Comparison of ENCODE assay signal across 30 mouse cellular contexts in genomic region chr14:74924031-74924430, GRCm38 (mm10). TPM values are rescaled to one million over a fixed set of nuclear protein-coding genes. Genes with fewer than 3 reads are reported as not detected.
DNase-seq lines count a peak whose midpoint lies in the region; ATAC-seq and TF ChIP-seq lines count a peak whose summit lies in the region.
"Had no signal": no experiment of that assay in that cellular context is flagged by ENCODE, and none has a peak within 500 bp of the region (broad histone marks: within the 10 kb centered on the region; RNA-seq: fewer than 3 reads in every experiment).

No protein-coding gene starts in this region.

- H3K4me3 ChIP-seq in embryonic facial prominence, embryonic 14.5 days (ENCODE audit: low read depth, low read length), result no peak overlapping the region
- H3K4me3 ChIP-seq in embryonic facial prominence, embryonic 10.5 days, result no peak overlapping the region
- H3K4me3 ChIP-seq in intestine, embryonic 14.5 days (ENCODE audit: low read depth, low read length), result no peak overlapping the region
- H3K4me3 ChIP-seq in intestine, postnatal 0 days (ENCODE audit: low read depth, low read length), result no peak overlapping the region
- H3K4me3 ChIP-seq in midbrain, embryonic 15.5 days, result no peak overlapping the region
- H3K4me3 ChIP-seq in midbrain, embryonic 16.5 days (ENCODE audit: low read depth, low read length), result no peak overlapping the region
- no peak overlapping the region for H3K4me3 ChIP-seq in intestine, embryonic 16.5 days (ENCODE audit: low read length)
- H3K4me3 ChIP-seq: forebrain, embryonic 13.5 days; heart, embryonic 12.5 days; hindbrain, embryonic 13.5 days; layer of hippocampus, adult 2 months; left cerebral cortex, adult 2 months; limb, embryonic 15.5 days; liver, embryonic 15.5 days; neural tube, embryonic 12.5 days; stomach, embryonic 15.5 days had no signal

- no peak overlapping the region for H3K27ac ChIP-seq in embryonic facial prominence, embryonic 14.5 days (replicated peaks; ENCODE audit: low read depth, low read length)
- no peak overlapping the region for H3K27ac ChIP-seq in embryonic facial prominence, embryonic 10.5 days (replicated peaks)
- no peak overlapping the region for H3K27ac ChIP-seq in intestine, embryonic 14.5 days (ENCODE audit: low read depth)
- no peak overlapping the region for H3K27ac ChIP-seq in intestine, postnatal 0 days (ENCODE audit: low read depth, low read length)
- no peak overlapping the region for H3K27ac ChIP-seq in midbrain, embryonic 15.5 days
- no peak overlapping the region for H3K27ac ChIP-seq in midbrain, embryonic 16.5 days (ENCODE audit: low read length)
- no peak overlapping the region for H3K27ac ChIP-seq in intestine, embryonic 16.5 days (ENCODE audit: low read length)
- H3K27ac ChIP-seq: forebrain, embryonic 13.5 days; hindbrain, embryonic 13.5 days; layer of hippocampus, adult 2 months; left cerebral cortex, adult 2 months; limb, embryonic 15.5 days; liver, embryonic 15.5 days; neural tube, embryonic 12.5 days; stomach, embryonic 15.5 days had no signal

- 0 out of 2 replicates have a peak, but pooled peaks cover 4% of the 10 kb centered on the region for H3K9me3 ChIP-seq in embryonic facial prominence, embryonic 14.5 days (ENCODE audit: control insufficient read depth, low read length)
- no peaks in the 10 kb centered on the region for H3K9me3 ChIP-seq in embryonic facial prominence, embryonic 10.5 days
- no peaks in the 10 kb centered on the region for H3K9me3 ChIP-seq in intestine, embryonic 14.5 days (ENCODE audit: control insufficient read depth, low read length)
- no peaks in the 10 kb centered on the region for H3K9me3 ChIP-seq in intestine, postnatal 0 days (ENCODE audit: control insufficient read depth)
- H3K9me3 ChIP-seq in midbrain, embryonic 15.5 days, result no peaks in the 10 kb centered on the region
- no peaks in the 10 kb centered on the region for H3K9me3 ChIP-seq in midbrain, embryonic 16.5 days (replicated peaks; ENCODE audit: control insufficient read depth, low read length, poor library complexity, severe bottlenecking)
- H3K9me3 ChIP-seq in intestine, embryonic 16.5 days (ENCODE audit: control insufficient read depth, low read length), result no peaks in the 10 kb centered on the region
- H3K9me3 ChIP-seq: forebrain, embryonic 13.5 days; G1E; hindbrain, embryonic 13.5 days; limb, embryonic 15.5 days; liver, embryonic 15.5 days; neural tube, embryonic 12.5 days; stomach, embryonic 15.5 days had no signal

- H3K27me3 ChIP-seq in embryonic facial prominence, embryonic 14.5 days (replicated peaks; ENCODE audit: control insufficient read depth, insufficient read depth, low read length), result no peaks in the 10 kb centered on the region
- H3K27me3 ChIP-seq in embryonic facial prominence, embryonic 10.5 days (replicated peaks; ENCODE audit: low read depth, poor library complexity, severe bottlenecking), result no peaks in the 10 kb centered on the region
- no peaks in the 10 kb centered on the region for H3K27me3 ChIP-seq in intestine, embryonic 14.5 days (replicated peaks; ENCODE audit: control insufficient read depth, insufficient read depth, low read length)
- no peaks in the 10 kb centered on the region for H3K27me3 ChIP-seq in intestine, postnatal 0 days (replicated peaks; ENCODE audit: control insufficient read depth, insufficient read depth, low read length)
- no peaks in the 10 kb centered on the region for H3K27me3 ChIP-seq in midbrain, embryonic 15.5 days (replicated peaks)
- H3K27me3 ChIP-seq in midbrain, embryonic 16.5 days (ENCODE audit: control insufficient read depth, insufficient read depth, low read depth, low read length), result no peaks in the 10 kb centered on the region
- no peaks in the 10 kb centered on the region for H3K27me3 ChIP-seq in intestine, embryonic 16.5 days (replicated peaks; ENCODE audit: control insufficient read depth, insufficient read depth, low read length)
- H3K27me3 ChIP-seq: forebrain, embryonic 13.5 days; heart, embryonic 12.5 days; hindbrain, embryonic 13.5 days; limb, embryonic 15.5 days; liver, embryonic 15.5 days; neural tube, embryonic 12.5 days; stomach, embryonic 15.5 days had no signal

- peaks cover 23% of the 10 kb centered on the region for H3K4me1 ChIP-seq in embryonic facial prominence, embryonic 14.5 days (ENCODE audit: control insufficient read depth, insufficient read depth, low read length)
- H3K4me1 ChIP-seq in embryonic facial prominence, embryonic 10.5 days, result peaks cover 23% of the 10 kb centered on the region
- peaks cover 20% of the 10 kb centered on the region for H3K4me1 ChIP-seq in intestine, embryonic 14.5 days (replicated peaks; ENCODE audit: control insufficient read depth, insufficient read depth, low read length)
- no peaks in the 10 kb centered on the region for H3K4me1 ChIP-seq in intestine, postnatal 0 days (replicated peaks; ENCODE audit: control insufficient read depth, insufficient read depth, low read length)
- peaks cover 7% of the 10 kb centered on the region for H3K4me1 ChIP-seq in midbrain, embryonic 15.5 days
- peaks cover 9% of the 10 kb centered on the region for H3K4me1 ChIP-seq in midbrain, embryonic 16.5 days (ENCODE audit: control insufficient read depth, insufficient read depth, low read length)
- peaks cover 16% of the 10 kb centered on the region for H3K4me1 ChIP-seq in intestine, embryonic 16.5 days (ENCODE audit: control insufficient read depth, insufficient read depth, low read length)

- no peaks in the 10 kb centered on the region for H3K36me3 ChIP-seq in embryonic facial prominence, embryonic 14.5 days (ENCODE audit: control insufficient read depth, insufficient read depth, low read length)
- no peaks in the 10 kb centered on the region for H3K36me3 ChIP-seq in embryonic facial prominence, embryonic 10.5 days (replicated peaks)
- no peaks in the 10 kb centered on the region for H3K36me3 ChIP-seq in intestine, embryonic 14.5 days (ENCODE audit: control insufficient read depth, insufficient read depth, low read length)
- H3K36me3 ChIP-seq in intestine, postnatal 0 days (ENCODE audit: control insufficient read depth, insufficient read depth), result no peaks in the 10 kb centered on the region
- H3K36me3 ChIP-seq in midbrain, embryonic 15.5 days (replicated peaks), result no peaks in the 10 kb centered on the region
- H3K36me3 ChIP-seq in midbrain, embryonic 16.5 days (ENCODE audit: control insufficient read depth, insufficient read depth, low read length), result 0 out of 2 replicates have a peak, but pooled peaks cover 2% of the 10 kb centered on the region
- H3K36me3 ChIP-seq in intestine, embryonic 16.5 days (ENCODE audit: control insufficient read depth, insufficient read depth, low read length), result no peaks in the 10 kb centered on the region
- H3K36me3 ChIP-seq: G1E; limb, embryonic 15.5 days; liver, embryonic 15.5 days had no signal

- 59% methylated on average over 2 of the region's 2 CpGs for WGBS in embryonic facial prominence, embryonic 14.5 days
- WGBS in embryonic facial prominence, embryonic 10.5 days, result 66% methylated on average over 2 of the region's 2 CpGs
- WGBS in intestine, embryonic 14.5 days, result 52% methylated on average over 2 of the region's 2 CpGs
- WGBS in intestine, postnatal 0 days, result 58% methylated on average over 2 of the region's 2 CpGs
- 98% methylated on average over 2 of the region's 2 CpGs for WGBS in midbrain, embryonic 15.5 days
- WGBS in midbrain, embryonic 16.5 days, result 92% methylated on average over 2 of the region's 2 CpGs
- WGBS in intestine, embryonic 16.5 days, result 48% methylated on average over 2 of the region's 2 CpGs

- peak; percentile 58 for DNase-seq in embryonic facial prominence, embryonic 14.5 days (ENCODE audit: low spot score)
- no peak for DNase-seq in embryonic facial prominence, embryonic 10.5 days (ENCODE audit: low spot score)
- DNase-seq in intestine, embryonic 14.5 days (ENCODE audit: low spot score), result no peak
- no peak for DNase-seq in cerebellum, postnatal 10 days
- DNase-seq: adrenal gland, postnatal 25 days; cerebellum, adult 11-12 months; cerebellum, adult 9-11 months; gastrocnemius, postnatal 36 days; heart, adult 18-20 months; heart, postnatal 36 days; kidney, adult 9 months; kidney, postnatal 36 days; lung, embryonic 14.5 days; lung, postnatal 14 days; midbrain, embryonic 14.5 days; right cerebral cortex, postnatal 14 days had no signal

- no peak for TF ChIP-seq CTCF in intestine, postnatal 0 days (IDR thresholded peaks at IDR 0.05; ENCODE audit: low read depth)

- no peak overlapping the region for H3K9ac ChIP-seq in embryonic facial prominence, embryonic 14.5 days (ENCODE audit: low read depth, low read length)
- H3K9ac ChIP-seq in intestine, embryonic 14.5 days (ENCODE audit: low read length), result no peak overlapping the region
- H3K9ac ChIP-seq in intestine, postnatal 0 days (ENCODE audit: low read depth, low read length), result no peak overlapping the region
- no peak overlapping the region for H3K9ac ChIP-seq in midbrain, embryonic 15.5 days
- no peak overlapping the region for H3K9ac ChIP-seq in midbrain, embryonic 16.5 days (ENCODE audit: low read depth, low read length)
- no peak overlapping the region for H3K9ac ChIP-seq in intestine, embryonic 16.5 days (ENCODE audit: low read depth, low read length)
- H3K9ac ChIP-seq: forebrain, embryonic 13.5 days; heart, embryonic 12.5 days; hindbrain, embryonic 13.5 days; limb, embryonic 15.5 days; liver, embryonic 15.5 days; lung, embryonic 14.5 days; neural tube, embryonic 12.5 days; stomach, embryonic 15.5 days had no signal

- ATAC-seq in embryonic facial prominence, embryonic 14.5 days (ENCODE audit: low read depth), result peak; percentile 64; the same call in 1 of the 2 replicates
- 0 out of 2 replicates have a peak, but pooled peaks have one; percentile 30 for ATAC-seq in intestine, embryonic 14.5 days (replicated peaks; ENCODE audit: low FRiP score, low TSS enrichment, low read depth)
- ATAC-seq in intestine, postnatal 0 days, result no peak
- 0 out of 2 replicates have a peak, but pooled peaks have one; percentile 15 for ATAC-seq in midbrain, embryonic 15.5 days (replicated peaks)
- no peak for ATAC-seq in midbrain, embryonic 16.5 days
- ATAC-seq in intestine, embryonic 16.5 days, result peak; percentile 73
- ATAC-seq: forebrain, embryonic 13.5 days had no signal

- no peak overlapping the region for H3K4me2 ChIP-seq in embryonic facial prominence, embryonic 14.5 days (ENCODE audit: low read depth, low read length)
- no peak overlapping the region for H3K4me2 ChIP-seq in intestine, embryonic 14.5 days (ENCODE audit: low read length)
- no peak overlapping the region for H3K4me2 ChIP-seq in intestine, postnatal 0 days (replicated peaks; ENCODE audit: low read depth)
- H3K4me2 ChIP-seq in midbrain, embryonic 15.5 days, result no peak overlapping the region
- H3K4me2 ChIP-seq in midbrain, embryonic 16.5 days (ENCODE audit: low read length), result no peak overlapping the region
- H3K4me2 ChIP-seq in intestine, embryonic 16.5 days (ENCODE audit: low read depth, low read length), result no peak overlapping the region
- H3K4me2 ChIP-seq: forebrain, embryonic 13.5 days; heart, embryonic 12.5 days; hindbrain, embryonic 13.5 days; limb, embryonic 15.5 days; liver, embryonic 15.5 days; lung, embryonic 14.5 days; neural tube, embryonic 12.5 days; stomach, embryonic 15.5 days had no signal

RNA-seq across cellular contexts. Expression of gene Lrch1, which starts 23.6 kb away (rescaled TPM):
- 15.6 TPM in 2 replicates for polyA plus RNA-seq in embryonic facial prominence, embryonic 14.5 days (2014; fragmentation: Nextera tagmentation; extraction: Ambion mirVana)
- polyA plus RNA-seq in embryonic facial prominence, embryonic 10.5 days (2016; fragmentation: Nextera tagmentation; extraction: Ambion mirVana), result 7.6 and 9.1 TPM in 2 replicates
- polyA plus RNA-seq in intestine, embryonic 14.5 days (2014; fragmentation: Nextera tagmentation; extraction: Ambion mirVana), result 12.6 and 14.4 TPM in 2 replicates
- 4.2 and 4.4 TPM in 2 replicates for polyA plus RNA-seq in intestine, postnatal 0 days (2015; fragmentation: Nextera tagmentation; extraction: Ambion mirVana)
- 15.2 and 25.4 TPM in 2 replicates for polyA plus RNA-seq in midbrain, embryonic 15.5 days (2015; fragmentation: Nextera tagmentation; extraction: Ambion mirVana)
- polyA plus RNA-seq in midbrain, embryonic 16.5 days (2015; fragmentation: Nextera tagmentation; extraction: Ambion mirVana), result 19.7 and 19.9 TPM in 2 replicates
- polyA plus RNA-seq in intestine, embryonic 16.5 days (2015; fragmentation: Nextera tagmentation; extraction: Ambion mirVana), result 9.8 and 9.9 TPM in 2 replicates
- polyA plus RNA-seq: G1E had no signal

Comparison
In these comparisons a context has a peak if more than half of its experiments do, and no peak if none do; other contexts are left out.
1. ATAC-seq: peak in embryonic facial prominence, embryonic 14.5 days (single experiment), intestine, embryonic 14.5 days (single experiment), midbrain, embryonic 15.5 days (single experiment) and intestine, embryonic 16.5 days (single experiment); none in intestine, postnatal 0 days (single experiment) and midbrain, embryonic 16.5 days (single experiment).